Mouse (Mus musculus): ENCODE results near the gene Prmt1.
A peak's percentile ranks its signal among the peaks of the same experiment; 100 is the strongest.

Gene Prmt1

GRCm38 (mm10) chr7:44951960-44952359, 34.4 kb downstream of the Prmt1 start:
- DNase-seq (ENCODE audit: low spot score) = no peak

- no peak for DNase-seq (ENCODE audit: low spot score)
Measured at GRCm38 (mm10) chr7:44949922-44950321, 36.4 kb downstream of the Prmt1 start.

DNA sequence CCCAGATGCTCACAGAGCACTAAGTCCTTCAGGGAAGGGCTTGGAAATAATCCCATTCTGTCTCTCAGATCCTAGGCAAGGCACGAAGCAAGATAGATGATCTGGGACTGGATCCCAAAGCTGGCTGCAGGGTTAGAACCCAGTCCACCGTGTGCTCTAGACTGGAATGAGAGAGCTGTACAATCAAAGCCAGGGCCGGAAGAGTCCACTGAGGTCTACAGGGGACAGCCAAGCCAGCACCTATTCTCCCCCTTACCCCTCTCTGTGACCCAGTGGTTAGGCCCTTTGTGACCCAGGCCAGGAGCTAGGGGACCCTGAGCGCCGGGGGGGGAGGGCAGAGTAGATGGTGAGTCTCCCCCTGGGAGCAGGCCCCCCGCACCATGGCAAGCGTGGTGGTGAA, 43.5 kb downstream of the Prmt1 start, which contains the start of gene Tsks:
TSS of gene Tsks (plus strand) at position 301 of the 400 bp plus-strand sequence.
- DNase-seq (ENCODE audit: low spot score) = no peak

DNA sequence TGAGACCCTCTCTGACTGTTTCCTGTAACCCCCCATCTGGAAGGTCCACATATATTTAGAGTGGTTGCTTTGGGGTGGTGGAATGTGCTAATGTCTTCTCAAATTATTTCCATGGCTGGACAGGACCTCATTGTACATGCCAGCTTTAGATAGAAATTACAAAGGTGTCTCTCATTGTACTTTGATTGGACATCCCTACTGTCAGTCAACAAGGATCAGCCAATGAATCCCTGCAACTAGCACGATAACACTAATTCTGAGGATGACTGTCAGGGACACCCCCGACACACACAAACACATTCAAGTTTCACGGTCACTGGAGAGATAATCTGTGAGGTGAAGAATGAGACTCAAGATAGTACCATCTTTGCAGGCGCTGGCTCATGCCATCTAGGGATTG, 47.7 kb downstream of the Prmt1 start:
- no peak for DNase-seq (ENCODE audit: low spot score)

DNA sequence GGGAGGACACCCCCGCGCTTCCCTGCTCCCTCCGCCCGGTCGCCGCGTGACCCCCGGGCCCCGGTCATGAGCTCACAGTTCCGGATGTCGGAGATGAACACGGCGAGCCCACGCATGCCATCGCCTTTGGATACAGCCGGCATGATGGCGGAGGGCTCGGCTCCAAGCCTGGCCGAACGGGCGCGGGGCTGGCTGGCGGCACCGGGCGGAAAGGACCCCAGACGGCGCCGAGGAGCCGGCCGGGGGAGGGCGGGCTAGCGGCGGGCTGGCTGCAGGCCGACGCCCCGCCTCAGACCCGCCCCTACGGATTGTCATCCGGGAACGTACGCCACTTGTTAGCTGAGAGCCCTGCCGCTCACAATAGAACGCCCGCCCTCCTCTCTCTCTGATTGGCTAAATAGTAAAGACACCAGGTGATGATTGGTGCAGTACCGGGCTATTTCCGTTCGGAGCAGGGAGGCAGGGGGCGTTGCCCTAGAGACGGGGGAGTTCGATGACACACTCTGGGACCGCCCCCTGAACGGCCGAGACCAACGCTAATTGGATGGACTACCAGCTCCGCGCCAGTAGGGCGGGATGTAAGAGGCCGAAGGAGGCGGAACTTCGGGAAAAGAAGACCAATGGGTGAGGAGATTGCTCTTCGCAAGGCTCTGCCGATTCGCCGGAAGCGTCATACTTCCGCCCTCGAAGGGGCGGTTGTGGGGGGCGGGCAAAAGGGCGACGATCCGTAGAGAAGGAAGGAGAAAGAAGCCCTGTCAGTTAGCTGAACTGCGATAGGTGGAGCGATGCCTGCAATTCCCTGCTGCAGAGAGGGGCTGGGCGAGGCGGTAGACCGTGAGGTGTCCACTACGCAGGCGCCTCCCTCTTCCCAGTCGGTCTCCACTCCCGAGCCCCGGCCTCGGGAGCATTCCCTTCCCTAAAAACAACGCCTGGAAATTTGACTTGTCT, 56.9 kb downstream of the Prmt1 start, which contains the start of gene Ap2a1:
TSS of gene Ap2a1 (minus strand) at position 293 of the 948 bp plus-strand sequence.
- DNase-seq (ENCODE audit: low spot score) = peak; percentile 100

DNA sequence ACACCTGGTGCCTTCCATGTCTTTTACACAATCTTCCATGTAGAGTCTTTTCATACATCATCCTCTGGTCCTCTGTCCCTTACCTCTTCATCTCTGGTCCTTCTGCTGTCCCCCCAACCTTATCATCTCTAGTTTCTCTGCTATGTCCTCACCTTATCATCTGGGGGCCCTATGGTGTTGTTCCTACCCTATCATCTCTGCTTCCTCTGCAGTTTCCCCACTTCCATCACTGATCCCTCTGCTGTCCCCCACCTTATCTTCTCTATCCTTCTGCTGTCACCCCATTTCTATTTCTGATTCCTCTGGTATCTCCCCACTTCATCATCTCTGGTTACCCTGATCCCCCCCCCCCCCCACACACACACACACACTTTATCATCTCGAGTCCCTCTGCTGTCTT, 57.8 kb downstream of the Prmt1 start:
- no peak for DNase-seq (ENCODE audit: low spot score)
